Mouse (Mus musculus) CH12.LX (cell line): Measurements from ENCODE around the gene Pglyrp2.

Source experiments
- CTCF ChIP-seq, 2 experiments: IDR thresholded peaks in 1 of 2; conservative IDR thresholded peaks in 1 of 2; 2 replicates each; pipeline ENCODE4 v1.5.1; 2011 to 2012; ENCODE audit warnings: low read depth in 2 of 2, low read length in 2 of 2, improper control_type of control experiment in 1 of 2, inconsistent platforms in 1 of 2, mild to moderate bottlenecking in 1 of 2, moderate library complexity in 1 of 2
- EP300 ChIP-seq: IDR thresholded peaks from 2 replicates; pipeline ENCODE4 v1.6.1; 2011; ENCODE audit warnings: low read length, improper control_type of control experiment
- ETS1 ChIP-seq: conservative IDR thresholded peaks from 2 replicates; pipeline ENCODE4 v1.6.1; 2012; ENCODE audit warnings: low read depth, mild to moderate bottlenecking, inconsistent platforms, low read length, improper control_type of control experiment, moderate library complexity
- GABPA ChIP-seq: IDR thresholded peaks from 2 replicates; pipeline ENCODE4 v1.6.1; 2012; ENCODE audit warnings: low read depth, low read length, improper control_type of control experiment, inconsistent platforms; ENCODE audit not compliant: insufficient replicate concordance
- HCFC1 ChIP-seq: IDR thresholded peaks from 2 replicates; pipeline ENCODE4 v1.6.1; 2012; ENCODE audit warnings: low read depth, mild to moderate bottlenecking, inconsistent platforms, low read length, improper control_type of control experiment
- JUN ChIP-seq: IDR thresholded peaks from 2 replicates; pipeline ENCODE4 v1.6.1; 2011; ENCODE audit warnings: low read depth, mild to moderate bottlenecking, low read length, improper control_type of control experiment, moderate library complexity; ENCODE audit not compliant: insufficient read depth
- POLR2A ChIP-seq: IDR thresholded peaks from 2 replicates; pipeline ENCODE4 v1.6.1; 2011; ENCODE audit warnings: low read depth, mild to moderate bottlenecking, improper control_type of control experiment, low read length
- UBTF ChIP-seq: IDR thresholded peaks from 2 replicates; pipeline ENCODE4 v1.6.1; 2012; ENCODE audit warnings: low read depth, mild to moderate bottlenecking, inconsistent platforms, low read length, improper control_type of control experiment, moderate library complexity
- ZKSCAN1 ChIP-seq: IDR thresholded peaks from 2 replicates; pipeline ENCODE4 v1.6.1; 2012; ENCODE audit warnings: low read depth, inconsistent platforms, low read length, improper control_type of control experiment, borderline replicate concordance

DNA sequence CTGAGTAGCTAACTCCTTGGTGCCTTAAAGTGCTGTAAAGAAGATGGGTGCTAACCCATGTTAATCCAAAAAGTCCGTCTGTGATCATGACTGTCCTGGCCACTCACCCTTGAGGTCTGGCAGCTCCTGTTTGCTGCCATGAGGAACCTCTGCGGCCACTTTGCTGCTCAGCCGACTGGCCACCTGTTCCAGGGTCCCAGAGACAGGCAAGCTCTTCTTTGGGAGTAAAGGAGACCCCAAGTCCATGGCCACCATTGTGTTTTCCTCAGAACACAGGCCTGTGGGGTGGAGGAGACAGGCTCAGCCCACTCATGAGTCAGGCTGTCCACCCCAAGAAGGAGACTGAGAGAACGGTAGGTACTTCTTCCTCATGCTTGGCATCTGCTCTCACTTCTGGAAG is 61.3 kb downstream of the Pglyrp2 start:
- TF ChIP-seq POLR2A (no peak), HCFC1 (no peak), CTCF (conservative IDR thresholded peaks at IDR 0.05 in 1 of 2, IDR thresholded peaks at IDR 0.05 in 1 of 2; ENCODE audit: low read depth in 2 of 2, low read length in 2 of 2) (no peak), ZKSCAN1 (no peak), GABPA (no peak), ETS1 (no peak), UBTF (no peak), EP300 (no peak), JUN (no peak)
